Mouse (Mus musculus): ENCODE results near the gene Gfer. TPM values are rescaled to one million over a fixed set of nuclear protein-coding genes. Genes with fewer than 3 reads are reported as not detected.

Gfer gene
- total RNA-seq (2014; fragmentation: Nextera tagmentation), result 39.2 and 44.6 TPM in 2 replicates
- total RNA-seq (2017), result 67.2 and 87.0 TPM in 2 replicates

GRCm38 (mm10) chr17:24696011-24696697 lies at the start of gene Gfer, which contains the start of gene Noxo1:
Gene Gfer, minus strand, starts transcription at chr17:24696156.
Gene Noxo1, plus strand, starts transcription at chr17:24696234.
- peak; percentile 64 for ATAC-seq (replicated peaks; ENCODE audit: low FRiP score, low TSS enrichment, poor library complexity, severe bottlenecking)

- ATAC-seq (replicated peaks; ENCODE audit: low FRiP score, low TSS enrichment, poor library complexity, severe bottlenecking), result no peak
These were observed 48.4 kb upstream of the Gfer start for GRCm38 (mm10) chr17:24744381-24744780.

GRCm38 (mm10) chr17:24743896-24744295 lies 47.9 kb upstream of the Gfer start:
- no peak for ATAC-seq (replicated peaks; ENCODE audit: low FRiP score, low TSS enrichment, poor library complexity, severe bottlenecking)

- ATAC-seq (replicated peaks; ENCODE audit: low FRiP score, low TSS enrichment, poor library complexity, severe bottlenecking), result no peak
These were observed 46.4 kb upstream of the Gfer start for GRCm38 (mm10) chr17:24742307-24742706.

- no peak for ATAC-seq (replicated peaks; ENCODE audit: low FRiP score, low TSS enrichment, poor library complexity, severe bottlenecking)
These were observed 44.0 kb upstream of the Gfer start for GRCm38 (mm10) chr17:24739926-24740325.

- no peak for ATAC-seq (replicated peaks; ENCODE audit: low FRiP score, low TSS enrichment, poor library complexity, severe bottlenecking)
These were observed 42.3 kb upstream of the Gfer start for GRCm38 (mm10) chr17:24738238-24738637.

GRCm38 (mm10) chr17:24737135-24737810 lies 41.3 kb upstream of the Gfer start:
- ATAC-seq (replicated peaks; ENCODE audit: low FRiP score, low TSS enrichment, poor library complexity, severe bottlenecking), result peak; percentile 22; the same call in 1 of the 2 replicates

GRCm38 (mm10) chr17:24736330-24737051 lies 40.5 kb upstream of the Gfer start, which contains the start of gene Msrb1:
Gene Msrb1, plus strand, starts transcription at chr17:24736642.
- peak; percentile 94 for ATAC-seq (replicated peaks; ENCODE audit: low FRiP score, low TSS enrichment, poor library complexity, severe bottlenecking)

GRCm38 (mm10) chr17:24735446-24735845 lies 39.5 kb upstream of the Gfer start:
- ATAC-seq (replicated peaks; ENCODE audit: low FRiP score, low TSS enrichment, poor library complexity, severe bottlenecking), result no peak

GRCm38 (mm10) chr17:24734513-24734912 lies 38.6 kb upstream of the Gfer start:
- no peak for ATAC-seq (replicated peaks; ENCODE audit: low FRiP score, low TSS enrichment, poor library complexity, severe bottlenecking)

- no peak for ATAC-seq (replicated peaks; ENCODE audit: low FRiP score, low TSS enrichment, poor library complexity, severe bottlenecking)
These were observed 37.6 kb upstream of the Gfer start for GRCm38 (mm10) chr17:24733434-24734050.

GRCm38 (mm10) chr17:24732233-24732935 lies 36.4 kb upstream of the Gfer start:
- ATAC-seq (replicated peaks; ENCODE audit: low FRiP score, low TSS enrichment, poor library complexity, severe bottlenecking), result no peak

- no peak for ATAC-seq (replicated peaks; ENCODE audit: low FRiP score, low TSS enrichment, poor library complexity, severe bottlenecking)
These were observed 34.8 kb upstream of the Gfer start for GRCm38 (mm10) chr17:24730787-24731186.

GRCm38 (mm10) chr17:24729067-24729466 lies 33.1 kb upstream of the Gfer start:
- ATAC-seq (replicated peaks; ENCODE audit: low FRiP score, low TSS enrichment, poor library complexity, severe bottlenecking), result no peak

GRCm38 (mm10) chr17:24728184-24728583 lies 32.2 kb upstream of the Gfer start:
- ATAC-seq (replicated peaks; ENCODE audit: low FRiP score, low TSS enrichment, poor library complexity, severe bottlenecking), result no peak

GRCm38 (mm10) chr17:24727618-24728017 lies 31.7 kb upstream of the Gfer start, which contains the start of gene Rpl3l:
Gene Rpl3l, plus strand, starts transcription at chr17:24727820.
- ATAC-seq (replicated peaks; ENCODE audit: low FRiP score, low TSS enrichment, poor library complexity, severe bottlenecking), result no peak

GRCm38 (mm10) chr17:24725637-24726390 lies 29.9 kb upstream of the Gfer start:
- ATAC-seq (replicated peaks; ENCODE audit: low FRiP score, low TSS enrichment, poor library complexity, severe bottlenecking), result no peak

GRCm38 (mm10) chr17:24724184-24724583 lies 28.2 kb upstream of the Gfer start, which contains the start of gene Ndufb10:
Gene Ndufb10, minus strand, starts transcription at chr17:24724478.
- peak; percentile 57 for ATAC-seq (replicated peaks; ENCODE audit: low FRiP score, low TSS enrichment, poor library complexity, severe bottlenecking)
